ENCODE assay signal across 8 mouse cellular contexts in the genomic region with DNA sequence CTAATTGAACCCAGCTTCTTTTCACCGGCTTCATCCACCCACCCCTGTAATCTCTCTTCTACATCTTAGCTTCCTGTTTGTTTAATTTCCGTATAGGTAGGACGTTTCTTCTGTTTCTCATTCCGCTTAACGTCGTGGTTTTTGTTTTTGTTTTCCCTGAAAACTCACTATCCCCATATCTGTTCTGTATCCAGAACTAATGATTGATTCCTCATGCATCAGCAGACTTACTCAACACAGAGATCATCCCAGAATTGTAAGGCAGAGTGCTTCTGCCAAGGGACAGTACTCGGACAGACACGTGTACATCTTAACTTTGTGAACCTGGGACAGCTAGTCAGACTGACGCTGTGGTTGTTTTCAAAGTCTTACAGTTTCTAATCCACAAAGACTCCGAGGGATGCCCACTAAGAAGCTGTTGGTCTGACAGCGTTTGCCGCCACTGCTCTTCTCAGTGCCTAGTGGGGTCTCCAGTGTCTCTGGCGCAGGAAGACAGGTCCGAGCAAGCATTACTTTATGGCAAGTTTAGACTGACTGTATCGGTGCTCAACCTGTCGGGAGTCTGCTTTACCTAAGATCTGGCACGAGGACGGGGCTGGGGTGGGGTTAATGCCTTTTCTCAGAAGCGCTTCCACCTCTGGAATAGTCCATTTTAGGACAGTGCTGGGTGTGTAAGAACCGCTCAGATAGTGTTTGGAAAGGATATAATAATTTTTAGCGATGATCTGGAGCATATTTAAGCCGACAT. TPM values are rescaled to one million over a fixed set of nuclear protein-coding genes. Genes with fewer than 3 reads are reported as not detected.
A peak's percentile ranks its signal among the peaks of the same experiment; 100 is the strongest.
DNase-seq lines count a peak whose midpoint lies in the region; ATAC-seq and TF ChIP-seq lines count a peak whose summit lies in the region.

No protein-coding gene starts in this region.

- no peak for TF ChIP-seq POLR2A in thymus, adult 2 months (IDR thresholded peaks at IDR 0.05; ENCODE audit: control insufficient read depth, extremely low read depth, insufficient read depth, low read length, poor library complexity)

- H3K27me3 ChIP-seq in thymus, adult 2 months (ENCODE audit: control insufficient read depth, insufficient read depth, low read length) = no peaks in the 10 kb centered on the region
- H3K27me3 ChIP-seq in embryonic facial prominence, embryonic 15.5 days = peaks cover 4% of the 10 kb centered on the region; the same call in 1 of the 2 replicates
- H3K27me3 ChIP-seq in midbrain, embryonic 11.5 days (ENCODE audit: control insufficient read depth, insufficient read depth, low read length) = peaks cover 13% of the 10 kb centered on the region

- peak; percentile 15 for DNase-seq in thymus, adult 2 months
- no peak for DNase-seq in thymus, adult 18-20 months
- DNase-seq in midbrain, embryonic 11.5 days (ENCODE audit: low spot score, missing footprints) = peak; percentile 93
- DNase-seq in right cerebral cortex, adult 2 months (ENCODE audit: low spot score in 2 of 2) = no peak
- DNase-seq in layer of hippocampus, postnatal 36 days = no peak

- H3K36me3 ChIP-seq in thymus, adult 2 months (ENCODE audit: control insufficient read depth, insufficient read depth, low read length) = no peaks in the 10 kb centered on the region
- 0 out of 2 replicates have a peak, but pooled peaks cover 3% of the 10 kb centered on the region for H3K36me3 ChIP-seq in embryonic facial prominence, embryonic 15.5 days
- H3K36me3 ChIP-seq in midbrain, embryonic 11.5 days (ENCODE audit: control insufficient read depth, insufficient read depth, low read length) = no peaks in the 10 kb centered on the region

- WGBS in thymus, adult 2 months = 24% methylated on average over 22 of the region's 22 CpGs
- WGBS in embryonic facial prominence, embryonic 15.5 days = 2% methylated on average over 22 of the region's 22 CpGs
- 9% methylated on average over 22 of the region's 22 CpGs for WGBS in midbrain, embryonic 11.5 days

- peak overlapping the region; percentile 39 for H3K4me3 ChIP-seq in thymus, adult 2 months (ENCODE audit: control insufficient read depth, insufficient read depth, low read length)
- H3K4me3 ChIP-seq in embryonic facial prominence, embryonic 15.5 days (replicated peaks) = peak overlapping the region; percentile 49
- H3K4me3 ChIP-seq in midbrain, embryonic 11.5 days (ENCODE audit: low read depth, low read length) = peak overlapping the region; percentile 32

- ATAC-seq in embryonic facial prominence, embryonic 15.5 days (ENCODE audit: insufficient number of reproducible peaks, low FRiP score, low TSS enrichment, low read depth) = no peak
- peak; percentile 78 for ATAC-seq in inflammation-experienced regulatory T-cells, adult 6 months
- ATAC-seq in midbrain, embryonic 11.5 days (ENCODE audit: low FRiP score) = no peak
- no peak for ATAC-seq in granulocyte monocyte progenitor cell, adult 5-6 weeks (replicated peaks; ENCODE audit: poor library complexity, severe bottlenecking)

- H3K9me3 ChIP-seq in embryonic facial prominence, embryonic 15.5 days (replicated peaks) = no peaks in the 10 kb centered on the region
- H3K9me3 ChIP-seq in midbrain, embryonic 11.5 days (ENCODE audit: control insufficient read depth, low read length) = no peaks in the 10 kb centered on the region

- no peak for TF ChIP-seq CTCF in thymus, adult 2 months (IDR thresholded peaks at IDR 0.05; ENCODE audit: borderline replicate concordance, control insufficient read depth, extremely low read depth, insufficient read depth, low read length, poor library complexity)

- H3K9ac ChIP-seq in embryonic facial prominence, embryonic 15.5 days = peak overlapping the region; percentile 33; the same call in 1 of the 2 replicates
- H3K9ac ChIP-seq in midbrain, embryonic 11.5 days (ENCODE audit: low read length) = peak overlapping the region; percentile 47; the same call in 1 of the 2 replicates

- H3K4me1 ChIP-seq in thymus, adult 2 months (replicated peaks; ENCODE audit: control insufficient read depth, insufficient read depth, low read length) = peaks cover 17% of the 10 kb centered on the region
- peaks cover 22% of the 10 kb centered on the region; the same call in 1 of the 2 replicates for H3K4me1 ChIP-seq in embryonic facial prominence, embryonic 15.5 days
- H3K4me1 ChIP-seq in midbrain, embryonic 11.5 days (ENCODE audit: control insufficient read depth, insufficient read depth, low read length) = peaks cover 5% of the 10 kb centered on the region

- H3K4me2 ChIP-seq in embryonic facial prominence, embryonic 15.5 days (replicated peaks) = peak overlapping the region; percentile 79
- peak overlapping the region; percentile 66 for H3K4me2 ChIP-seq in midbrain, embryonic 11.5 days

- peak overlapping the region; percentile 4; the same call in 1 of the 2 replicates for H3K27ac ChIP-seq in thymus, adult 2 months (ENCODE audit: control insufficient read depth, insufficient read depth, low read length)
- peak overlapping the region; percentile 76 for H3K27ac ChIP-seq in embryonic facial prominence, embryonic 15.5 days (replicated peaks)
- no peak overlapping the region for H3K27ac ChIP-seq in midbrain, embryonic 11.5 days (ENCODE audit: low read depth, low read length)

RNA-seq across cellular contexts. Expression of a gene that starts 0.7 kb away (rescaled TPM):
- polyA plus RNA-seq in thymus, adult 2 months (2012; rRNA removed) = 5.5 and 7.3 TPM in 2 replicates
- 14.1 and 15.5 TPM in 2 replicates for polyA plus RNA-seq in embryonic facial prominence, embryonic 15.5 days (2015; fragmentation: Nextera tagmentation; extraction: Ambion mirVana)
- polyA plus RNA-seq in inflammation-experienced regulatory T-cells, adult 6 months (2017; shearing (Covaris generic)) = 1 to 10 TPM; 1.4 to 2.7 (median 2.0) TPM
- 0.98 and 1.0 TPM in 2 replicates for polyA plus RNA-seq in midbrain, embryonic 11.5 days (2014; fragmentation: Nextera tagmentation; extraction: Ambion mirVana)
- under 1 TPM; 0.42 to 0.61 TPM for total RNA-seq in layer of hippocampus, postnatal 36 days (2021)
- total RNA-seq in granulocyte monocyte progenitor cell, adult 5-6 weeks (2014; fragmentation: Nextera tagmentation) = 13.4 and 14.5 TPM in 2 replicates
- total RNA-seq in granulocyte monocyte progenitor cell, adult 5-6 weeks (2017) = 8.7 and 10.8 TPM in 2 replicates

Comparison
In these comparisons a context has a peak if more than half of its experiments do, and no peak if none do; other contexts are left out.
1. DNase-seq: peak in thymus, adult 2 months (single experiment) and midbrain, embryonic 11.5 days (single experiment); none in thymus, adult 18-20 months (0 of 2), right cerebral cortex, adult 2 months (0 of 2) and layer of hippocampus, postnatal 36 days (0 of 2).
2. Peak in every context shown above with its lines, with median percentiles within 50 percentile points of each other: H3K4me3 ChIP-seq.